Mouse (Mus musculus): ENCODE results near the gene Vamp2.
"Not testable (repeated sequence)": the region's sequence is repeated elsewhere in the genome, so short reads cannot be mapped to it uniquely, and the experiment has no call there.

Vamp2 gene

GRCm38 (mm10) chr11:69080855-69081222 lies 7.5 kb upstream of the Vamp2 start:
- DNase-seq (ENCODE audit: low spot score): no peak

GRCm38 (mm10) chr11:69081613-69082012 lies 6.7 kb upstream of the Vamp2 start:
- no peak for DNase-seq (ENCODE audit: low spot score)

- no peak for DNase-seq (ENCODE audit: low spot score)
Observed at GRCm38 (mm10) chr11:69085608-69086007, 2.7 kb upstream of the Vamp2 start.

- no peak for DNase-seq (ENCODE audit: low spot score)
Observed at GRCm38 (mm10) chr11:69086390-69086789, 1.9 kb upstream of the Vamp2 start.

- DNase-seq (ENCODE audit: low spot score): no peak
Observed at GRCm38 (mm10) chr11:69087082-69087481, 1.2 kb upstream of the Vamp2 start.

- DNase-seq (ENCODE audit: low spot score): no peak
Observed at GRCm38 (mm10) chr11:69087597-69087996, 693 bp upstream of the Vamp2 start.

GRCm38 (mm10) chr11:69088856-69089615 lies 746 bp downstream of the Vamp2 start:
- DNase-seq (ENCODE audit: low spot score): no peak

GRCm38 (mm10) chr11:69089616-69090290 lies 1.5 kb downstream of the Vamp2 start:
- DNase-seq (ENCODE audit: low spot score): no peak

- no peak for DNase-seq (ENCODE audit: low spot score)
Observed at GRCm38 (mm10) chr11:69090367-69090766, 2.1 kb downstream of the Vamp2 start.

- no peak for DNase-seq (ENCODE audit: low spot score)
Observed at GRCm38 (mm10) chr11:69091566-69092385, 3.5 kb downstream of the Vamp2 start.

- peak; percentile 93 for DNase-seq (ENCODE audit: low spot score)
Observed at GRCm38 (mm10) chr11:69092386-69092751, 4.1 kb downstream of the Vamp2 start.

- DNase-seq (ENCODE audit: low spot score): no peak
Observed at GRCm38 (mm10) chr11:69092871-69093270, 4.6 kb downstream of the Vamp2 start.

GRCm38 (mm10) chr11:69093856-69094255 lies 5.6 kb downstream of the Vamp2 start:
- not testable (repeated sequence) for DNase-seq (ENCODE audit: low spot score)

GRCm38 (mm10) chr11:69094697-69095429 lies 6.6 kb downstream of the Vamp2 start, which contains the start of gene Per1:
Gene Per1 (plus strand): TSS chr11:69095217.
- DNase-seq (ENCODE audit: low spot score): peak; percentile 100

GRCm38 (mm10) chr11:69095511-69096231 lies 7.4 kb downstream of the Vamp2 start:
- peak; percentile 72 for DNase-seq (ENCODE audit: low spot score)

GRCm38 (mm10) chr11:69096360-69096986 lies 8.2 kb downstream of the Vamp2 start:
- no peak for DNase-seq (ENCODE audit: low spot score)

- peak; percentile 99 for DNase-seq (ENCODE audit: low spot score)
Observed at GRCm38 (mm10) chr11:69096987-69097900, 9.0 kb downstream of the Vamp2 start.

GRCm38 (mm10) chr11:69098039-69098761 lies 9.9 kb downstream of the Vamp2 start:
- no peak for DNase-seq (ENCODE audit: low spot score)

GRCm38 (mm10) chr11:69098762-69099091 lies 10.4 kb downstream of the Vamp2 start:
- peak; percentile 99 for DNase-seq (ENCODE audit: low spot score)

Data from lung, postnatal 25 days (tissue).